ENCODE assay signal across 8 mouse cellular contexts in the genomic region with DNA sequence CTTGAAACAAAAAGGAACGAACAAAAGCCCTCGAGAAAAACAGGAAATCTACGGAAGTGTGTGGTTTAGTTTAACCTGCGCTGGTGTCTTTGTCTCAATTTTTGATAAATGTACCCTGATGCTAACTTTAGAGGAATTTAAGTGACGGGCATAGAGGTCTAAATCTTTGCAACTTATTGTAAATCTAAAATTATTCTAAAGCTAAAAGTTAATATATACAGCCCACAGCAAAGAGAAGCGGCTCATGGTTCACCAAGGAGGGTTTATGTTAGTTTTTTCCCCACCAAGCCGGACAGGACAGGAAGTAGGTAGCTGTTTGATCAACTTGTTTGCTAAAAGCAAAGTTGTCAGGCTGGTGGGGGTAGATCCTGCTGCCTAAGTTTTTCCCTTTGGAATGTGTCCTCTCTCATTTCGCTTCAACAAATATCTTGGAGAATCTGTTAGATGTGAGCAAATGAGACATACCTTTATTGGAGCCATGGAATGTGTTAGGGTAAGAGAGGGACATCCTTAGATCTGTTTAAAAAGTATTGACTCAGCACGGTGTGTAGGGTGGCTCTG. TPM values are rescaled to one million over a fixed set of nuclear protein-coding genes. Genes with fewer than 3 reads are reported as not detected.
DNase-seq lines count a peak whose midpoint lies in the region; ATAC-seq and TF ChIP-seq lines count a peak whose summit lies in the region.

No protein-coding gene starts in this region.

- TF ChIP-seq CTCF in lung, embryonic 14.5 days (IDR thresholded peaks at IDR 0.05; ENCODE audit: low read depth): no peak

- peak overlapping the region; percentile 87 for H3K27ac ChIP-seq in lung, embryonic 14.5 days (ENCODE audit: low read depth)
- H3K27ac ChIP-seq in forebrain, embryonic 12.5 days: no peak overlapping the region
- no peak overlapping the region for H3K27ac ChIP-seq in limb, embryonic 13.5 days
- peak overlapping the region; percentile 80; the same call in 1 of the 2 replicates for H3K27ac ChIP-seq in stomach, embryonic 14.5 days (ENCODE audit: low read length)

- no peaks in the 10 kb centered on the region for H3K9me3 ChIP-seq in lung, embryonic 14.5 days (ENCODE audit: low read depth, low read length)
- H3K9me3 ChIP-seq in forebrain, embryonic 12.5 days: no peaks in the 10 kb centered on the region
- H3K9me3 ChIP-seq in limb, embryonic 13.5 days: no peaks in the 10 kb centered on the region
- no peaks in the 10 kb centered on the region for H3K9me3 ChIP-seq in stomach, embryonic 14.5 days (ENCODE audit: control insufficient read depth, low read depth, low read length)

- no peaks in the 10 kb centered on the region for H3K27me3 ChIP-seq in lung, embryonic 14.5 days (ENCODE audit: insufficient read depth, low read length)
- H3K27me3 ChIP-seq in forebrain, embryonic 12.5 days: no peaks in the 10 kb centered on the region
- no peaks in the 10 kb centered on the region for H3K27me3 ChIP-seq in limb, embryonic 13.5 days
- H3K27me3 ChIP-seq in stomach, embryonic 14.5 days (ENCODE audit: control insufficient read depth, insufficient read depth, low read length): no peaks in the 10 kb centered on the region

- peak; percentile 40 for DNase-seq in lung, embryonic 14.5 days
- no peak for DNase-seq in lung, postnatal 14 days
- no peak for DNase-seq in testis, postnatal 14 days (ENCODE audit: low spot score)
- DNase-seq in layer of hippocampus, adult 9-11 months: no peak
- no peak for DNase-seq in frontal cortex, postnatal 25 days (ENCODE audit: low spot score in 2 of 2)

- H3K4me1 ChIP-seq in lung, embryonic 14.5 days (ENCODE audit: insufficient read depth): no peaks in the 10 kb centered on the region
- H3K4me1 ChIP-seq in forebrain, embryonic 12.5 days: peaks cover 4% of the 10 kb centered on the region; the same call in 1 of the 2 replicates
- peaks cover 9% of the 10 kb centered on the region; the same call in 1 of the 2 replicates for H3K4me1 ChIP-seq in limb, embryonic 13.5 days
- H3K4me1 ChIP-seq in stomach, embryonic 14.5 days (ENCODE audit: control insufficient read depth, insufficient read depth, low read length): no peaks in the 10 kb centered on the region

- peak overlapping the region; percentile 75 for H3K9ac ChIP-seq in lung, embryonic 14.5 days
- H3K9ac ChIP-seq in forebrain, embryonic 12.5 days: peak overlapping the region; percentile 60; the same call in 1 of the 2 replicates
- H3K9ac ChIP-seq in limb, embryonic 13.5 days: peak overlapping the region; percentile 70; the same call in 1 of the 2 replicates
- H3K9ac ChIP-seq in stomach, embryonic 14.5 days (replicated peaks; ENCODE audit: low read depth, low read length): 0 out of 2 replicates have a peak overlapping the region, but pooled peaks have one; percentile 44

- 33% methylated on average over 9 of the region's 9 CpGs for WGBS in lung, embryonic 14.5 days
- WGBS in forebrain, embryonic 12.5 days: 63% methylated on average over 9 of the region's 9 CpGs
- WGBS in limb, embryonic 13.5 days: 56% methylated on average over 9 of the region's 9 CpGs
- 25% methylated on average over 9 of the region's 9 CpGs for WGBS in stomach, embryonic 14.5 days

- H3K4me3 ChIP-seq in lung, embryonic 14.5 days (ENCODE audit: low read depth, low read length): peak overlapping the region; percentile 61
- peak overlapping the region; percentile 59 for H3K4me3 ChIP-seq in forebrain, embryonic 12.5 days (replicated peaks)
- peak overlapping the region; percentile 62 for H3K4me3 ChIP-seq in limb, embryonic 13.5 days
- peak overlapping the region; percentile 52 for H3K4me3 ChIP-seq in stomach, embryonic 14.5 days (ENCODE audit: low read depth, low read length)

- H3K4me2 ChIP-seq in lung, embryonic 14.5 days: peak overlapping the region; percentile 82
- peak overlapping the region; percentile 85 for H3K4me2 ChIP-seq in forebrain, embryonic 12.5 days
- H3K4me2 ChIP-seq in limb, embryonic 13.5 days (replicated peaks): peak overlapping the region; percentile 84
- H3K4me2 ChIP-seq in stomach, embryonic 14.5 days (replicated peaks; ENCODE audit: low read depth, low read length): peak overlapping the region; percentile 50

- no peak for ATAC-seq in lung, embryonic 14.5 days (ENCODE audit: insufficient read depth)
- ATAC-seq in forebrain, embryonic 12.5 days (ENCODE audit: low FRiP score): no peak
- ATAC-seq in limb, embryonic 13.5 days (ENCODE audit: low FRiP score, low read depth): no peak
- ATAC-seq in stomach, embryonic 14.5 days (ENCODE audit: insufficient number of reproducible peaks, insufficient read depth, low FRiP score, low read depth): no peak

- peaks cover 14% of the 10 kb centered on the region for H3K36me3 ChIP-seq in lung, embryonic 14.5 days (ENCODE audit: insufficient read depth)
- peaks cover 12% of the 10 kb centered on the region for H3K36me3 ChIP-seq in forebrain, embryonic 12.5 days (replicated peaks)
- H3K36me3 ChIP-seq in limb, embryonic 13.5 days: peaks cover 16% of the 10 kb centered on the region
- H3K36me3 ChIP-seq in stomach, embryonic 14.5 days (ENCODE audit: control insufficient read depth, insufficient read depth, low read length): no peaks in the 10 kb centered on the region; the same call in 1 of the 2 replicates

RNA-seq across cellular contexts. Expression of a gene that starts 0.7 kb away (rescaled TPM):
- polyA plus RNA-seq in lung, embryonic 14.5 days (2014; fragmentation: Nextera tagmentation; extraction: Ambion mirVana): 9.1 and 11.1 TPM in 2 replicates
- polyA plus RNA-seq in forebrain, embryonic 12.5 days (2016; fragmentation: Nextera tagmentation; extraction: Ambion mirVana): 2.2 and 3.1 TPM in 2 replicates
- polyA plus RNA-seq in limb, embryonic 13.5 days (2015; fragmentation: Nextera tagmentation; extraction: Ambion mirVana): 4.8 and 5.2 TPM in 2 replicates
- 7.6 and 11.0 TPM in 2 replicates for polyA plus RNA-seq in stomach, embryonic 14.5 days (2014; fragmentation: Nextera tagmentation; extraction: Ambion mirVana)

RNA-seq across cellular contexts. Expression of a gene that starts 18.9 kb away (rescaled TPM):
- polyA plus RNA-seq in lung, embryonic 14.5 days (2014; fragmentation: Nextera tagmentation; extraction: Ambion mirVana): 11.0 and 16.4 TPM in 2 replicates
- 24.0 and 29.3 TPM in 2 replicates for polyA plus RNA-seq in forebrain, embryonic 12.5 days (2016; fragmentation: Nextera tagmentation; extraction: Ambion mirVana)
- polyA plus RNA-seq in limb, embryonic 13.5 days (2015; fragmentation: Nextera tagmentation; extraction: Ambion mirVana): 18.4 and 18.9 TPM in 2 replicates
- 10.7 and 11.6 TPM in 2 replicates for polyA plus RNA-seq in stomach, embryonic 14.5 days (2014; fragmentation: Nextera tagmentation; extraction: Ambion mirVana)

RNA-seq across cellular contexts. Expression of a gene that starts 19.4 kb away (rescaled TPM):
- polyA plus RNA-seq in lung, embryonic 14.5 days (2014; fragmentation: Nextera tagmentation; extraction: Ambion mirVana): 22.8 and 23.9 TPM in 2 replicates
- polyA plus RNA-seq in forebrain, embryonic 12.5 days (2016; fragmentation: Nextera tagmentation; extraction: Ambion mirVana): 24.6 and 24.7 TPM in 2 replicates
- 24.5 and 26.2 TPM in 2 replicates for polyA plus RNA-seq in limb, embryonic 13.5 days (2015; fragmentation: Nextera tagmentation; extraction: Ambion mirVana)
- polyA plus RNA-seq in stomach, embryonic 14.5 days (2014; fragmentation: Nextera tagmentation; extraction: Ambion mirVana): 21.1 and 22.2 TPM in 2 replicates

RNA-seq across cellular contexts. Expression of a gene that starts 19.5 kb away (rescaled TPM):
- polyA plus RNA-seq in lung, embryonic 14.5 days (2014; fragmentation: Nextera tagmentation; extraction: Ambion mirVana): 300 TPM in 2 replicates
- polyA plus RNA-seq in forebrain, embryonic 12.5 days (2016; fragmentation: Nextera tagmentation; extraction: Ambion mirVana): 313 and 315 TPM in 2 replicates
- polyA plus RNA-seq in limb, embryonic 13.5 days (2015; fragmentation: Nextera tagmentation; extraction: Ambion mirVana): 282 and 298 TPM in 2 replicates
- 263 and 284 TPM in 2 replicates for polyA plus RNA-seq in stomach, embryonic 14.5 days (2014; fragmentation: Nextera tagmentation; extraction: Ambion mirVana)

RNA-seq across cellular contexts. Expression of a gene that starts 53.5 kb away (rescaled TPM):
- polyA plus RNA-seq in lung, embryonic 14.5 days (2014; fragmentation: Nextera tagmentation; extraction: Ambion mirVana): 11.8 and 12.7 TPM in 2 replicates
- polyA plus RNA-seq in forebrain, embryonic 12.5 days (2016; fragmentation: Nextera tagmentation; extraction: Ambion mirVana): 2.0 and 2.5 TPM in 2 replicates
- polyA plus RNA-seq in limb, embryonic 13.5 days (2015; fragmentation: Nextera tagmentation; extraction: Ambion mirVana): 4.0 TPM in 2 replicates
- 16.8 and 20.8 TPM in 2 replicates for polyA plus RNA-seq in stomach, embryonic 14.5 days (2014; fragmentation: Nextera tagmentation; extraction: Ambion mirVana)

Comparison
In these comparisons a context has a peak if more than half of its experiments do, and no peak if none do; other contexts are left out.
1. H3K27ac ChIP-seq: peak in lung, embryonic 14.5 days (single experiment) and stomach, embryonic 14.5 days (single experiment); none in forebrain, embryonic 12.5 days (single experiment) and limb, embryonic 13.5 days (single experiment).
2. Peak in every context shown above with its lines, with median percentiles within 50 percentile points of each other: H3K4me2 ChIP-seq, H3K4me3 ChIP-seq and H3K9ac ChIP-seq.